ENCODE assay signal across 27 mouse cellular contexts in genomic region chr12:104151989-104152388, GRCm38 (mm10). TPM values are rescaled to one million over a fixed set of nuclear protein-coding genes. Genes with fewer than 3 reads are reported as not detected.
DNase-seq lines count a peak whose midpoint lies in the region; TF ChIP-seq lines count a peak whose summit lies in the region.
"Had no signal": no experiment of that assay in that cellular context is flagged by ENCODE, and none has a peak within 500 bp of the region (broad histone marks: within the 10 kb centered on the region; RNA-seq: fewer than 3 reads in every experiment).

No protein-coding gene starts in this region.

- H3K27ac ChIP-seq in layer of hippocampus, adult 2 months, result no peak overlapping the region
- H3K27ac ChIP-seq: embryonic facial prominence, embryonic 15.5 days; kidney, postnatal 0 days; limb, embryonic 15.5 days; midbrain, embryonic 15.5 days; neural tube, embryonic 15.5 days had no signal

- TF ChIP-seq CTCF in layer of hippocampus, adult 2 months (conservative IDR thresholded peaks at IDR 0.05), result no peak

- peak; percentile 3 to 13 for DNase-seq in cerebellum, postnatal 14 days
- DNase-seq in cerebellum, postnatal 36 days, result no peak
- DNase-seq in layer of hippocampus, adult 2 months (ENCODE audit: low spot score in 2 of 2), result peak; percentile 16 to 23
- DNase-seq in layer of hippocampus, postnatal 10 days (ENCODE audit: low spot score in 2 of 2), result no peak
- DNase-seq in ovary, adult 18-20 months (ENCODE audit: low spot score), result peak; percentile 29
- DNase-seq in ovary, postnatal 14 days (ENCODE audit: low spot score), result no peak
- DNase-seq in layer of hippocampus, adult 9-11 months, result peak; percentile 38
- no peak for DNase-seq in spleen, postnatal 10 days (ENCODE audit: low spot score in 2 of 2)
- DNase-seq: cerebellum, adult 9-10 months; embryo, embryonic 11 days; kidney, adult 11 months; lung, embryonic 14.5 days; thymus, postnatal 25 days had no signal

- H3K4me3 ChIP-seq in layer of hippocampus, adult 2 months, result no peak overlapping the region
- H3K4me3 ChIP-seq: embryonic facial prominence, embryonic 15.5 days; limb, embryonic 15.5 days; midbrain, embryonic 15.5 days; myocyte; neural tube, embryonic 15.5 days had no signal

RNA-seq across cellular contexts. Expression of gene Serpina3c, which starts 1.7 kb away (rescaled TPM):
- total RNA-seq in layer of hippocampus, adult 2 months (2021), result under 1 TPM; 0.23 to 0.37 TPM
- total RNA-seq in layer of hippocampus, postnatal 10 days (2021), result under 1 TPM; 0.20 to 0.25 TPM
- total RNA-seq: CH12.LX; hematopoietic stem cell, adult 5-6 weeks; MEL had no signal

RNA-seq across cellular contexts. Expression of gene Serpina3b, which starts 24.2 kb away (rescaled TPM):
- total RNA-seq in layer of hippocampus, adult 2 months (2021), result not detected
- not detected for total RNA-seq in layer of hippocampus, postnatal 10 days (2021)
- total RNA-seq: CH12.LX; gastrocnemius, adult 18-20 months; hematopoietic stem cell, adult 5-6 weeks; layer of hippocampus, postnatal 25 days; left cerebral cortex, postnatal 25 days; megakaryocyte, adult 5-6 weeks; MEL had no signal

RNA-seq across cellular contexts. Expression of gene Serpina3a, which starts 39.5 kb away (rescaled TPM):
- not detected for total RNA-seq in layer of hippocampus, adult 2 months (2021)
- total RNA-seq in layer of hippocampus, postnatal 10 days (2021), result not detected
- total RNA-seq: adrenal gland, postnatal 36 days; CH12.LX; gastrocnemius, adult 18-20 months; hematopoietic stem cell, adult 5-6 weeks; layer of hippocampus, postnatal 25 days; left cerebral cortex, postnatal 25 days; megakaryocyte, adult 5-6 weeks; MEL had no signal

RNA-seq across cellular contexts. Expression of gene Serpina5, which starts 51.1 kb away (rescaled TPM):
- not detected for total RNA-seq in layer of hippocampus, adult 2 months (2021)
- not detected for total RNA-seq in layer of hippocampus, postnatal 10 days (2021)
- total RNA-seq: CH12.LX; gastrocnemius, adult 18-20 months; hematopoietic stem cell, adult 5-6 weeks; layer of hippocampus, postnatal 25 days; left cerebral cortex, postnatal 25 days; megakaryocyte, adult 5-6 weeks; MEL had no signal

Comparison
In these comparisons a context has a peak if more than half of its experiments do, and no peak if none do; other contexts are left out.
1. DNase-seq: peak in cerebellum, postnatal 14 days (2 of 2), layer of hippocampus, adult 2 months (2 of 2), ovary, adult 18-20 months (single experiment) and layer of hippocampus, adult 9-11 months (single experiment); none in cerebellum, postnatal 36 days (0 of 2), layer of hippocampus, postnatal 10 days (0 of 2), ovary, postnatal 14 days (single experiment) and spleen, postnatal 10 days (0 of 2).